Mouse (Mus musculus) naive thymus-derived CD4-positive, alpha-beta T cell, adult 2 months (primary cell): ENCODE measurements around the gene Trpm5.

Experiments
- DNase-seq: peaks from one replicate; pipeline ENCODE4 v3.0.0-alpha.2; 2011; ENCODE audit warnings: low read depth

Gene Trpm5

GRCm38 (mm10) chr7:143038174-143038931, 56.1 kb downstream of the Trpm5 start:
- no peak for DNase-seq

GRCm38 (mm10) chr7:143037306-143037705, 57.1 kb downstream of the Trpm5 start:
- DNase-seq = no peak

GRCm38 (mm10) chr7:143036787-143037186, 57.7 kb downstream of the Trpm5 start:
- DNase-seq = no peak

GRCm38 (mm10) chr7:143034519-143035450, 59.7 kb downstream of the Trpm5 start:
- DNase-seq = no peak

- DNase-seq = no peak
Observed at GRCm38 (mm10) chr7:143034112-143034511, 60.3 kb downstream of the Trpm5 start.

- DNase-seq = no peak
Observed at GRCm38 (mm10) chr7:143033581-143033980, 60.9 kb downstream of the Trpm5 start.

- DNase-seq = no peak
Observed at GRCm38 (mm10) chr7:143031816-143032215, 62.6 kb downstream of the Trpm5 start.

GRCm38 (mm10) chr7:143027196-143027595, 67.2 kb downstream of the Trpm5 start:
- DNase-seq = no peak

- no peak for DNase-seq
Observed at GRCm38 (mm10) chr7:143025496-143025895, 68.9 kb downstream of the Trpm5 start.

- DNase-seq = no peak
Observed at GRCm38 (mm10) chr7:143024293-143024692, 70.1 kb downstream of the Trpm5 start.

- DNase-seq = no peak
Observed at GRCm38 (mm10) chr7:143023499-143023898, 70.9 kb downstream of the Trpm5 start.

GRCm38 (mm10) chr7:143021356-143022164, 72.9 kb downstream of the Trpm5 start:
- DNase-seq = no peak

- no peak for DNase-seq
Observed at GRCm38 (mm10) chr7:143020764-143021163, 73.7 kb downstream of the Trpm5 start.

- no peak for DNase-seq
Observed at GRCm38 (mm10) chr7:143020040-143020439, 74.4 kb downstream of the Trpm5 start.
